Mouse (Mus musculus) CH12.LX (cell line): ENCODE results near the gene Dnah17. TPM values are rescaled to one million over a fixed set of nuclear protein-coding genes. Genes with fewer than 3 reads are reported as not detected.

ENCODE experiments used
- DNase-seq: peaks from one replicate; pipeline ENCODE4 v3.0.0-alpha.2; 2013; ENCODE audit errors: extremely low read depth
- H3K27ac ChIP-seq: 2 replicates; pipeline ENCODE4 v1.5.1; 2012; ENCODE audit warnings: low read depth, mild to moderate bottlenecking, control low read depth, moderate library complexity; ENCODE audit not compliant: insufficient read depth
- H3K27me3 ChIP-seq: replicated peaks from 2 replicates; pipeline ENCODE3; 2012; ENCODE audit warnings: inconsistent platforms
- H3K36me3 ChIP-seq, 2 experiments: replicated peaks in 1 of 2; 2 replicates each; pipeline versions ENCODE3 to v1.6.1; 2012; ENCODE audit warnings: inconsistent platforms in 1 of 2, low read length in 1 of 2, mild to moderate bottlenecking in 1 of 2, mixed read lengths in 1 of 2, moderate library complexity in 1 of 2; ENCODE audit not compliant: control insufficient read depth in 1 of 2, insufficient read depth in 1 of 2
- H3K4me1 ChIP-seq, 2 experiments: 2 replicates each; pipeline ENCODE4 v1.6.1; 2012; ENCODE audit warnings: inconsistent platforms in 1 of 2, moderate library complexity in 1 of 2; ENCODE audit not compliant: insufficient read depth in 2 of 2, control insufficient read depth in 1 of 2
- H3K4me2 ChIP-seq: 2 replicates; pipeline ENCODE4 v1.6.1; 2012; ENCODE audit warnings: low read depth, mild to moderate bottlenecking, control low read depth; ENCODE audit not compliant: poor library complexity, insufficient read depth, severe bottlenecking
- H3K4me3 ChIP-seq, 3 experiments: fragments of 150-350 bp in 1 of 3; sonication (generic) in 1 of 3; replicated peaks in 1 of 3; 2 replicates each; pipeline versions ENCODE3 to v1.5.1; 2011 to 2012; ENCODE audit warnings: low read depth in 2 of 3, low read length in 2 of 3, mild to moderate bottlenecking in 2 of 3, moderate library complexity in 2 of 3, control low read depth in 1 of 3, improper control_type of control experiment in 1 of 3, inconsistent platforms in 1 of 3, mixed read lengths in 1 of 3; ENCODE audit not compliant: poor library complexity in 1 of 3
- H3K79me2 ChIP-seq: replicated peaks from 2 replicates; pipeline ENCODE4 v1.6.1; 2012; ENCODE audit warnings: mild to moderate bottlenecking, moderate library complexity; ENCODE audit not compliant: control insufficient read depth, poor library complexity, insufficient read depth, severe bottlenecking; ENCODE audit errors: extremely low read depth
- H3K9ac ChIP-seq: 2 replicates; pipeline ENCODE4 v1.6.1; 2012; ENCODE audit warnings: low read depth, mild to moderate bottlenecking, control low read depth, moderate library complexity; ENCODE audit not compliant: insufficient read depth
- H3K9me3 ChIP-seq: replicated peaks from 2 replicates; pipeline ENCODE3; 2012; ENCODE audit warnings: low read length, inconsistent platforms, mixed read lengths
- CHD1 ChIP-seq: IDR thresholded peaks from 2 replicates; pipeline ENCODE4 v1.6.1; 2012; ENCODE audit warnings: low read depth, low read length, improper control_type of control experiment, inconsistent platforms
- CHD2 ChIP-seq: IDR thresholded peaks from 2 replicates; pipeline ENCODE4 v1.6.1; 2011; ENCODE audit warnings: low read length, improper control_type of control experiment
- CTCF ChIP-seq, 2 experiments: IDR thresholded peaks in 1 of 2; conservative IDR thresholded peaks in 1 of 2; 2 replicates each; pipeline ENCODE4 v1.5.1; 2011 to 2012; ENCODE audit warnings: low read depth in 2 of 2, low read length in 2 of 2, improper control_type of control experiment in 1 of 2, inconsistent platforms in 1 of 2, mild to moderate bottlenecking in 1 of 2, moderate library complexity in 1 of 2
- E2F4 ChIP-seq: IDR thresholded peaks from 2 replicates; pipeline ENCODE4 v1.6.1; 2011; ENCODE audit warnings: low read depth, low read length, improper control_type of control experiment; ENCODE audit not compliant: insufficient replicate concordance
- ELF1 ChIP-seq: IDR thresholded peaks from 2 replicates; pipeline ENCODE4 v1.6.1; 2014; ENCODE audit warnings: low read depth, mild to moderate bottlenecking, inconsistent platforms, low read length, improper control_type of control experiment
- ETS1 ChIP-seq: conservative IDR thresholded peaks from 2 replicates; pipeline ENCODE4 v1.6.1; 2012; ENCODE audit warnings: low read depth, mild to moderate bottlenecking, inconsistent platforms, low read length, improper control_type of control experiment, moderate library complexity
- GABPA ChIP-seq: IDR thresholded peaks from 2 replicates; pipeline ENCODE4 v1.6.1; 2012; ENCODE audit warnings: low read depth, low read length, improper control_type of control experiment, inconsistent platforms; ENCODE audit not compliant: insufficient replicate concordance
- HCFC1 ChIP-seq: IDR thresholded peaks from 2 replicates; pipeline ENCODE4 v1.6.1; 2012; ENCODE audit warnings: low read depth, mild to moderate bottlenecking, inconsistent platforms, low read length, improper control_type of control experiment
- IRF4 ChIP-seq: IDR thresholded peaks from 2 replicates; pipeline ENCODE4 v1.6.1; 2014; ENCODE audit warnings: low read depth, mild to moderate bottlenecking, inconsistent platforms, low read length, improper control_type of control experiment
- JUN ChIP-seq: IDR thresholded peaks from 2 replicates; pipeline ENCODE4 v1.6.1; 2011; ENCODE audit warnings: low read depth, mild to moderate bottlenecking, low read length, improper control_type of control experiment, moderate library complexity; ENCODE audit not compliant: insufficient read depth
- JUND ChIP-seq: conservative IDR thresholded peaks from 2 replicates; pipeline ENCODE4 v1.6.1; 2011; ENCODE audit warnings: low read depth, low read length, improper control_type of control experiment
- MAFK ChIP-seq: IDR thresholded peaks from 2 replicates; pipeline ENCODE4 v1.6.1; 2011; ENCODE audit warnings: low read length, improper control_type of control experiment; ENCODE audit not compliant: insufficient replicate concordance
- MAX ChIP-seq: IDR thresholded peaks from 2 replicates; pipeline ENCODE4 v1.6.1; 2011; ENCODE audit warnings: low read length, improper control_type of control experiment
- MAZ ChIP-seq: IDR thresholded peaks from 2 replicates; pipeline ENCODE4 v1.6.1; 2012; ENCODE audit warnings: low read depth, mild to moderate bottlenecking, inconsistent platforms, low read length, improper control_type of control experiment, moderate library complexity
- MYC ChIP-seq: IDR thresholded peaks from 2 replicates; pipeline ENCODE4 v1.6.1; 2011; ENCODE audit warnings: low read depth, mild to moderate bottlenecking, improper control_type of control experiment, low read length
- NRF1 ChIP-seq: IDR thresholded peaks from 2 replicates; pipeline ENCODE4 v1.6.1; 2014; ENCODE audit warnings: low read depth, mild to moderate bottlenecking, inconsistent platforms, low read length, improper control_type of control experiment, moderate library complexity
- POLR2AphosphoS2 ChIP-seq: IDR thresholded peaks from 2 replicates; pipeline ENCODE4 v1.6.1; 2011; ENCODE audit warnings: low read depth, low read length, improper control_type of control experiment
- SMC3 ChIP-seq: IDR thresholded peaks from 2 replicates; pipeline ENCODE4 v1.6.1; 2011; ENCODE audit warnings: low read depth, low read length, improper control_type of control experiment
- UBTF ChIP-seq: IDR thresholded peaks from 2 replicates; pipeline ENCODE4 v1.6.1; 2012; ENCODE audit warnings: low read depth, mild to moderate bottlenecking, inconsistent platforms, low read length, improper control_type of control experiment, moderate library complexity
- USF1 ChIP-seq: IDR thresholded peaks from 2 replicates; pipeline ENCODE4 v1.6.1; 2014; ENCODE audit warnings: low read depth, mild to moderate bottlenecking, inconsistent platforms, low read length, improper control_type of control experiment
- USF2 ChIP-seq: conservative IDR thresholded peaks from 2 replicates; pipeline ENCODE4 v1.6.1; 2011; ENCODE audit warnings: low read depth, low read length, improper control_type of control experiment
- ZC3H11A ChIP-seq: IDR thresholded peaks from 2 replicates; pipeline ENCODE4 v1.6.1; 2012; ENCODE audit warnings: low read depth, mild to moderate bottlenecking, inconsistent platforms, low read length, improper control_type of control experiment
- ZKSCAN1 ChIP-seq: IDR thresholded peaks from 2 replicates; pipeline ENCODE4 v1.6.1; 2012; ENCODE audit warnings: low read depth, inconsistent platforms, low read length, improper control_type of control experiment, borderline replicate concordance
- ZMIZ1 ChIP-seq: IDR thresholded peaks from 2 replicates; pipeline ENCODE4 v1.6.1; 2012; ENCODE audit warnings: low read depth, mild to moderate bottlenecking, inconsistent platforms, low read length, improper control_type of control experiment
- dilution Hi-C: fragments of 300-500 bp; cut with MboI; formaldehyde crosslinking; loops from 2 replicates; pipeline ENCODE4 v1.14.3; 2020; ENCODE audit warnings: low sequenced_read_pairs; ENCODE audit not compliant: extremely low pct_unique_long_range_greater_than_20kb, extremely low pct_ligation_motif_present
- in situ Hi-C: fragments of 300-500 bp; cut with MboI; formaldehyde crosslinking; loops from 3 replicates; pipeline ENCODE4 v1.14.3; 2019; ENCODE audit warnings: low sequenced_read_pairs, low pct_ligation_motif_present, low pct_unique_long_range_greater_than_20kb, mixed read lengths
- polyA plus RNA-seq: library from polyadenylated mRNA; unstranded; fragments of >175 nt; gene quantifications from 2 replicates; pipeline ENCODE4 v1.2.1, GENCODE M21; 2012; ENCODE audit warnings: low read depth; ENCODE audit not compliant: insufficient read length
- total RNA-seq, 2 experiments: library from RNA; depleted of rRNA; stranded (reverse); fragments of 300-350 nt in 1 of 2; fragments of >200 nt in 1 of 2; gene quantifications; 2 replicates each; pipeline ENCODE4 v1.2.3; 2012 to 2014

Gene Dnah17
- total and polyA plus RNA-seq, 3 experiments: 0.08 to 0.23 TPM; not detected in 1

DNA sequence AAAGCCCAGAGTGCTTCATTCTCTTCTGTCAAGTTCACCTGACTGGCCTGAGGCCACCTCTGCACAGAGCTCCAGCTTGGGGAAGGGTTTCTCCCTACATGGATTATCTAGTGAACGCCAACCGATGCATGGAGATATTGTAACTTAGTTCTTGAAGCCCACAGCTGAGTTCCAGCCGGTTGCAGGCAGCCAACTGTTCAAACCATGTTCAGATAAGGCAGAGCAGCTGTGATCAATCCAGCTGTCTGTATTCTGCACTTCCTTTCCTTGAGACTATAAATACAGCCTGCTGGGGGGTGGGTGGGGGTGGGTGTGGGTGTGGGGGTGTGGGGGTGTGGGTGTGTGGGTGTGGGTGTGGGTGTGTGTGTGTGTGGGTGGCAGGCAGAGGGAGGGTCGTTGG lies 45.3 kb downstream of the Dnah17 start:
- TF ChIP-seq POLR2AphosphoS2 (no peak), ZMIZ1 (no peak), MYC (no peak), SMC3 (no peak), GABPA (no peak), CHD1 (no peak), USF2 (no peak)
- Histone ChIP-seq H3K4me1 (peaks cover 0 to 8% of the 10 kb centered on the region in 2 experiments; a peak in 2 of 4 replicates), H3K4me2 (no peak overlapping the region), H3K79me2 (no peaks in the 10 kb centered on the region), H3K9ac (no peak overlapping the region), H3K4me3 (no peak overlapping the region), H3K27me3 (peaks cover 92% of the 10 kb centered on the region), H3K9me3 (peaks cover 2% of the 10 kb centered on the region), H3K27ac (no peak overlapping the region), H3K36me3 (no peaks in the 10 kb centered on the region)
- DNase-seq: no peak
- in situ Hi-C loops (no loop called here), dilution Hi-C loops (no loop called here)

DNA sequence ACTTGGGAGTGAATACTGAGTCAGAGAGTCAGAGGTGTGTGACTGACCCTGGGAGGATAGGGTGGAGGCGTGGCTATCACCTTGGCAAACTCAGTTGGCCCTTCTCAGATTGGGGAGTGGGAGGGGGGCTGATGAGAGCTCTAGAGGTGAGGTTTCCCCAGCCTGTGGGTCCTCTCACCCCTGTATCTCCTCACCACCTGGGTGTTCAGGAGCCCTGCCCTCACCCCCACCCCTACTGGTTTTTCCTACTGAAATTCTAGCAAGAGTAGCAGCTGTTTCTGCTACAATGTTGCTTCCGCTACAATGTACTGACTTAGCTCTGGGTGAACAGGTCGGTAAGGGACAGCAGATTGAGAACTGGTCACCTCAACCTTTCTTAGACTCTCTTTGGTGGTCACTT lies 46.2 kb downstream of the Dnah17 start:
- dilution Hi-C loops (no loop called here), in situ Hi-C loops (no loop called here)
- H3K4me1 ChIP-seq: peaks cover 0 to 8% of the 10 kb centered on the region in 2 experiments; a peak in 2 of 4 replicates
- H3K79me2 ChIP-seq: no peaks in the 10 kb centered on the region
- no peak overlapping the region for H3K27ac ChIP-seq
- no peaks in the 10 kb centered on the region for H3K36me3 ChIP-seq
- H3K9ac ChIP-seq: no peak overlapping the region
- peaks cover 93% of the 10 kb centered on the region for H3K27me3 ChIP-seq
- TF ChIP-seq ZC3H11A: no peak
- no peak for TF ChIP-seq CHD2
- no peak for TF ChIP-seq JUND
- no peak for TF ChIP-seq UBTF
- no peak for TF ChIP-seq MAX
- TF ChIP-seq MAFK: no peak
- no peak for TF ChIP-seq NRF1
- TF ChIP-seq ZKSCAN1: no peak
- TF ChIP-seq ETS1: no peak
- TF ChIP-seq POLR2AphosphoS2: no peak
- TF ChIP-seq SMC3: no peak
- no peak for TF ChIP-seq HCFC1
- no peak for TF ChIP-seq IRF4
- TF ChIP-seq MAZ: no peak
- TF ChIP-seq JUN: no peak
- TF ChIP-seq ELF1: no peak
- TF ChIP-seq USF2: no peak
- TF ChIP-seq USF1: no peak
- no peak; a peak in 1 of 4 replicates for TF ChIP-seq CTCF (conservative IDR thresholded peaks at IDR 0.05 in 1 of 2, IDR thresholded peaks at IDR 0.05 in 1 of 2; ENCODE audit: low read depth in 2 of 2, low read length in 2 of 2)
- no peak for TF ChIP-seq E2F4
- no peaks in the 10 kb centered on the region for H3K9me3 ChIP-seq
- no peak for DNase-seq
- no peak overlapping the region for H3K4me2 ChIP-seq
- H3K4me3 ChIP-seq: no peak overlapping the region
